Mouse (Mus musculus): Measurements from ENCODE around the gene Snrpa1. TPM values are rescaled to one million over a fixed set of nuclear protein-coding genes. Genes with fewer than 3 reads are reported as not detected.

Snrpa1 gene
- total and polyA plus RNA-seq, 3 experiments: 188 to 318 (median 260) TPM

GRCm38 (mm10) chr7:66046921-66047918 lies 11.6 kb upstream of the Snrpa1 start:
- DNase-seq (ENCODE audit: low read depth, low spot score): no peak
- TF ChIP-seq MXI1 (IDR thresholded peaks at IDR 0.05; ENCODE audit: low read depth, low read length) (no peak), MAZ (IDR thresholded peaks at IDR 0.05; ENCODE audit: low read depth, low read length) (no peak), MEF2A (IDR thresholded peaks at IDR 0.05; ENCODE audit: extremely low read depth, insufficient replicate concordance, low read depth, low read length, poor library complexity, severe bottlenecking) (no peak), GATA1 (IDR thresholded peaks at IDR 0.05; ENCODE audit: low read depth, low read length) (no peak), SMC3 (IDR thresholded peaks at IDR 0.05; ENCODE audit: low read depth, low read length) (no peak), MYC (IDR thresholded peaks at IDR 0.05; ENCODE audit: low read depth, low read length) (no peak), BHLHE40 (IDR thresholded peaks at IDR 0.05; ENCODE audit: borderline replicate concordance, low read depth, low read length) (no peak), RAD21 (IDR thresholded peaks at IDR 0.05; ENCODE audit: low read depth, low read length) (no peak), MYB (IDR thresholded peaks at IDR 0.05; ENCODE audit: low read depth, low read length) (no peak), TCF12 (IDR thresholded peaks at IDR 0.05; ENCODE audit: low read depth, low read length) (no peak), TAL1 (IDR thresholded peaks at IDR 0.05; ENCODE audit: low read length) (no peak)
- H3K36me3 ChIP-seq (ENCODE audit: control insufficient read depth in 1 of 2, insufficient read depth in 2 of 2, low read length in 2 of 2): no peaks in the 10 kb centered on the region
- H3K4me1 ChIP-seq (ENCODE audit: control insufficient read depth in 1 of 2, insufficient read depth in 2 of 2, low read length in 2 of 2): no peaks in the 10 kb centered on the region
- H3K9me3 ChIP-seq (replicated peaks; ENCODE audit: insufficient read depth, low read length): no peaks in the 10 kb centered on the region
- H3K4me3 ChIP-seq (ENCODE audit: control insufficient read depth in 1 of 2, insufficient read depth in 1 of 2, low read depth in 2 of 2, low read length in 2 of 2): no peak overlapping the region
- no peak overlapping the region for H3K27ac ChIP-seq (ENCODE audit: control insufficient read depth, low read depth, low read length)
- H3K9ac ChIP-seq (ENCODE audit: control insufficient read depth, low read depth, low read length, poor library complexity, severe bottlenecking): no peak overlapping the region
- no peaks in the 10 kb centered on the region for H3K27me3 ChIP-seq (ENCODE audit: control insufficient read depth in 1 of 2, insufficient read depth in 2 of 2, low read length in 2 of 2)
- no peaks in the 10 kb centered on the region for H3K79me2 ChIP-seq (ENCODE audit: control insufficient read depth, insufficient read depth, low read length, poor library complexity)

- H3K36me3 ChIP-seq (ENCODE audit: control insufficient read depth in 1 of 2, insufficient read depth in 2 of 2, low read length in 2 of 2): no peaks in the 10 kb centered on the region
- no peaks in the 10 kb centered on the region for H3K4me1 ChIP-seq (ENCODE audit: control insufficient read depth in 1 of 2, insufficient read depth in 2 of 2, low read length in 2 of 2)
- no peak overlapping the region for H3K9ac ChIP-seq (ENCODE audit: control insufficient read depth, low read depth, low read length, poor library complexity, severe bottlenecking)
- no peaks in the 10 kb centered on the region for H3K9me3 ChIP-seq (replicated peaks; ENCODE audit: insufficient read depth, low read length)
- DNase-seq (ENCODE audit: low read depth, low spot score): no peak
- no peak overlapping the region for H3K27ac ChIP-seq (ENCODE audit: control insufficient read depth, low read depth, low read length)
- no peak overlapping the region for H3K4me3 ChIP-seq (ENCODE audit: control insufficient read depth in 1 of 2, insufficient read depth in 1 of 2, low read depth in 2 of 2, low read length in 2 of 2)
- H3K79me2 ChIP-seq (ENCODE audit: control insufficient read depth, insufficient read depth, low read length, poor library complexity): no peaks in the 10 kb centered on the region
- TF ChIP-seq POLR2AphosphoS5 (IDR thresholded peaks at IDR 0.05; ENCODE audit: borderline replicate concordance, low read depth, low read length) (no peak), MYC (IDR thresholded peaks at IDR 0.05; ENCODE audit: low read depth, low read length) (no peak), MAFK (IDR thresholded peaks at IDR 0.05; ENCODE audit: borderline replicate concordance, low read depth, low read length) (no peak), TCF12 (IDR thresholded peaks at IDR 0.05; ENCODE audit: low read depth, low read length) (no peak)
- no peaks in the 10 kb centered on the region for H3K27me3 ChIP-seq (ENCODE audit: control insufficient read depth in 1 of 2, insufficient read depth in 2 of 2, low read length in 2 of 2)
Observed at GRCm38 (mm10) chr7:66047975-66048374, 10.8 kb upstream of the Snrpa1 start.
